Comparison of ENCODE assay signal across 11 mouse cellular contexts in the genomic region with DNA sequence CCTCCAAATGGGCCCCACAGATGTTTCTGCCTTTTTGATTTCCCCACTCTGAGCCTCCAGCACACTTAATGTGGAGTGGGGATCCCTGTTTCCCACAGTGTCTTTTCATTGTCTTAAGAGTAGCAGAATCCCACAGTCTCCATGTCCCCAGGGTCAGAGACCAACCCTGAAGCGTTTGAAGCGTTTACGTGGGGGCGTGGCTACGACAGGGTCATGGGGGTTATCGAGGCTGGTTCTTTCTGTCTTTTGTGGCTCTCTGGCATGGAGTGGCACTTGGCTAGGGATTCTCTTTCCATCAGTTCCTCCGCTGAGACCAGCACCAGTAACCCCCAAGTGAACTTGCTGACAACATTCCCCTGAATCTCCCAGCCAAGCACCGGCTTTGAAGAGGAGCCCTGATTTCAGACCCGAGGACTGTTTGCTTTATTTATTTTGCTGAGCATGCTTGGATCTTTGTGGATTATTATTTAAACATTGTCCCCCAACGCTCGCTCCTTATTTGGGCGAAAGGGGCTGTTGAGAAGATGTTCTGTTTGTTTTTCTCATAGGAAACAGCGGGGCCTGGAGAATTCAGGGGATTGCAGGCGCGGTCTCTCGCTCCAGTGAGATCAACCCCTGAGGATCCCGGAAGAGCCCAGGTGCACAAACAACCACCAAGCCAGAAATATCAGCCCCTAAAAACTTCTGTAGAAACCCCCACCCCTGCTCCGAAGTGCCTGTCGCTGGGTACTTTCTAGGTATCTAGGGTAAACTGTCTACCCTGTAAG. TPM values are rescaled to one million over a fixed set of nuclear protein-coding genes. Genes with fewer than 3 reads are reported as not detected.
DNase-seq lines count a peak whose midpoint lies in the region; ATAC-seq and TF ChIP-seq lines count a peak whose summit lies in the region.
"Had no signal": no experiment of that assay in that cellular context is flagged by ENCODE, and none has a peak within 500 bp of the region (broad histone marks: within the 10 kb centered on the region; RNA-seq: fewer than 3 reads in every experiment).

No protein-coding gene starts in this region.

- H3K9me3 ChIP-seq in heart, embryonic 11.5 days (replicated peaks; ENCODE audit: control insufficient read depth, low read length), result no peaks in the 10 kb centered on the region
- no peaks in the 10 kb centered on the region for H3K9me3 ChIP-seq in intestine, embryonic 14.5 days (ENCODE audit: control insufficient read depth, low read length)
- no peaks in the 10 kb centered on the region for H3K9me3 ChIP-seq in neural tube, embryonic 13.5 days
- H3K9me3 ChIP-seq: limb, embryonic 12.5 days had no signal

- H3K79me2 ChIP-seq in liver, adult 2 months (ENCODE audit: control insufficient read depth, insufficient read depth, low read length), result no peaks in the 10 kb centered on the region

- peak overlapping the region; percentile 29 for H3K4me2 ChIP-seq in heart, embryonic 11.5 days
- H3K4me2 ChIP-seq in intestine, embryonic 14.5 days (ENCODE audit: low read length), result peak overlapping the region; percentile 37
- no peak overlapping the region for H3K4me2 ChIP-seq in neural tube, embryonic 13.5 days
- H3K4me2 ChIP-seq: limb, embryonic 12.5 days had no signal

- no peak for TF ChIP-seq POLR2A in liver, adult 2 months (IDR thresholded peaks at IDR 0.05; ENCODE audit: extremely low read depth, insufficient read depth, low read length)

- H3K9ac ChIP-seq in heart, embryonic 11.5 days (ENCODE audit: low read depth, low read length), result peak overlapping the region; percentile 52; the same call in 1 of the 2 replicates
- no peak overlapping the region for H3K9ac ChIP-seq in liver, adult 2 months (ENCODE audit: low read depth, low read length)
- 0 out of 2 replicates have a peak overlapping the region, but pooled peaks have one; percentile 16 for H3K9ac ChIP-seq in intestine, embryonic 14.5 days (ENCODE audit: low read length)
- H3K9ac ChIP-seq in neural tube, embryonic 13.5 days, result no peak overlapping the region
- H3K9ac ChIP-seq: limb, embryonic 12.5 days had no signal

- intact Hi-C loops in heart, postnatal 14 days (cut with DNase I), result no loop called here

- peaks cover 21% of the 10 kb centered on the region for H3K4me1 ChIP-seq in heart, embryonic 11.5 days (ENCODE audit: control insufficient read depth, insufficient read depth, low read length)
- no peaks in the 10 kb centered on the region for H3K4me1 ChIP-seq in liver, adult 2 months (ENCODE audit: control insufficient read depth, insufficient read depth, low read length)
- peaks cover 17% of the 10 kb centered on the region for H3K4me1 ChIP-seq in intestine, embryonic 14.5 days (replicated peaks; ENCODE audit: control insufficient read depth, insufficient read depth, low read length)
- H3K4me1 ChIP-seq in neural tube, embryonic 13.5 days (replicated peaks), result peaks cover 19% of the 10 kb centered on the region

- 28% methylated on average over 19 of the region's 19 CpGs for WGBS in heart, embryonic 11.5 days (ENCODE audit: insufficient replicate concordance)
- WGBS in liver, adult 2 months, result 23% methylated on average over 19 of the region's 19 CpGs
- 13% methylated on average over 19 of the region's 19 CpGs for WGBS in intestine, embryonic 14.5 days
- WGBS in neural tube, embryonic 13.5 days, result 30% methylated on average over 19 of the region's 19 CpGs

- no peak for DNase-seq in heart, postnatal 14 days
- DNase-seq in liver, adult 2 months (ENCODE audit: extremely low read depth, low read depth, low spot score), result peak; percentile 10
- no peak for DNase-seq in liver
- DNase-seq in intestine, embryonic 14.5 days (ENCODE audit: low spot score), result peak; percentile 63
- no peak for DNase-seq in right cerebral cortex, postnatal 14 days
- DNase-seq: cerebellum, postnatal 10 days had no signal

- no peak for TF ChIP-seq CTCF in liver, adult 2 months (IDR thresholded peaks at IDR 0.05; ENCODE audit: low read depth, low read length)

- H3K27ac ChIP-seq in heart, embryonic 11.5 days (ENCODE audit: low read depth, low read length), result 0 out of 2 replicates have a peak overlapping the region, but pooled peaks have one; percentile 10
- no peak overlapping the region for H3K27ac ChIP-seq in liver, adult 2 months (replicated peaks; ENCODE audit: insufficient read depth, low read depth, low read length)
- peak overlapping the region; percentile 84 for H3K27ac ChIP-seq in intestine, embryonic 14.5 days (ENCODE audit: low read depth)
- 0 out of 2 replicates have a peak overlapping the region, but pooled peaks have one; percentile 47 for H3K27ac ChIP-seq in neural tube, embryonic 13.5 days (replicated peaks)
- H3K27ac ChIP-seq: limb, embryonic 12.5 days had no signal

- no peak for ATAC-seq in heart, embryonic 11.5 days (replicated peaks; ENCODE audit: insufficient number of reproducible peaks, low FRiP score, low TSS enrichment)
- peak; percentile 29; the same call in 1 of the 2 replicates for ATAC-seq in intestine, embryonic 14.5 days (replicated peaks; ENCODE audit: low FRiP score, low TSS enrichment, low read depth)
- no peak for ATAC-seq in neural tube, embryonic 13.5 days (ENCODE audit: low read depth)
- ATAC-seq in erythroid progenitor cell, adult 5-6 weeks (replicated peaks; ENCODE audit: low FRiP score, poor library complexity, severe bottlenecking), result no peak

- H3K27me3 ChIP-seq in heart, embryonic 11.5 days (ENCODE audit: control insufficient read depth, insufficient read depth, low read length), result peaks cover 3% of the 10 kb centered on the region
- peaks cover 13% of the 10 kb centered on the region for H3K27me3 ChIP-seq in liver, adult 2 months (ENCODE audit: control insufficient read depth, insufficient read depth, low read length)
- H3K27me3 ChIP-seq in intestine, embryonic 14.5 days (replicated peaks; ENCODE audit: control insufficient read depth, insufficient read depth, low read length), result 0 out of 2 replicates have a peak, but pooled peaks cover 2% of the 10 kb centered on the region
- peaks cover 9% of the 10 kb centered on the region; the same call in 1 of the 2 replicates for H3K27me3 ChIP-seq in neural tube, embryonic 13.5 days

- no peaks in the 10 kb centered on the region for H3K36me3 ChIP-seq in heart, embryonic 11.5 days (ENCODE audit: control insufficient read depth, insufficient read depth, low read length)
- H3K36me3 ChIP-seq in liver, adult 2 months (ENCODE audit: control insufficient read depth, insufficient read depth, low read length), result no peaks in the 10 kb centered on the region
- no peaks in the 10 kb centered on the region for H3K36me3 ChIP-seq in intestine, embryonic 14.5 days (ENCODE audit: control insufficient read depth, insufficient read depth, low read length)
- no peaks in the 10 kb centered on the region for H3K36me3 ChIP-seq in neural tube, embryonic 13.5 days
- H3K36me3 ChIP-seq: limb, embryonic 12.5 days had no signal

- no peak overlapping the region for H3K4me3 ChIP-seq in heart, embryonic 11.5 days (ENCODE audit: low read depth, low read length)
- no peak overlapping the region for H3K4me3 ChIP-seq in liver, adult 2 months (ENCODE audit: insufficient read depth, low read depth, low read length)
- 0 out of 2 replicates have a peak overlapping the region, but pooled peaks have one; percentile 2 for H3K4me3 ChIP-seq in intestine, embryonic 14.5 days (ENCODE audit: low read depth, low read length)
- H3K4me3 ChIP-seq in neural tube, embryonic 13.5 days, result no peak overlapping the region
- H3K4me3 ChIP-seq: limb, embryonic 12.5 days had no signal

RNA-seq across cellular contexts. Expression of a gene that starts 4.9 kb away (rescaled TPM):
- not detected in 2 replicates for polyA plus RNA-seq in heart, embryonic 11.5 days (2014; fragmentation: Nextera tagmentation; extraction: Ambion mirVana)
- not detected for total RNA-seq in heart, postnatal 14 days (2021)
- total RNA-seq in liver, adult 2 months (2014; rRNA removed), result not detected in 2 replicates
- not detected in 2 replicates for polyA plus RNA-seq in liver, adult 2 months (2012; rRNA removed)
- polyA plus RNA-seq in intestine, embryonic 14.5 days (2014; fragmentation: Nextera tagmentation; extraction: Ambion mirVana), result 1.2 and 2.1 TPM in 2 replicates
- polyA plus RNA-seq in neural tube, embryonic 13.5 days (2015; fragmentation: Nextera tagmentation; extraction: Ambion mirVana), result 0.59 and 0.65 TPM in 2 replicates
- total RNA-seq in erythroid progenitor cell, adult 5-6 weeks (2015; ENCODE audit: low replicate concordance), result not detected in 2 replicates
- total RNA-seq in erythroid progenitor cell, adult 5-6 weeks (2017; ENCODE audit: low replicate concordance), result not detected in 2 replicates
- total RNA-seq: gastrocnemius, postnatal 4 days had no signal
- polyA plus RNA-seq: limb, embryonic 12.5 days had no signal

RNA-seq across cellular contexts. Expression of a gene that starts 16.7 kb away (rescaled TPM):
- polyA plus RNA-seq in heart, embryonic 11.5 days (2014; fragmentation: Nextera tagmentation; extraction: Ambion mirVana), result 16.2 and 20.1 TPM in 2 replicates
- 1 to 10 TPM; 7.9 TPM for total RNA-seq in heart, postnatal 14 days (2021)
- total RNA-seq in liver, adult 2 months (2014; rRNA removed), result 2.6 and 3.0 TPM in 2 replicates
- 0.98 and 1.3 TPM in 2 replicates for polyA plus RNA-seq in liver, adult 2 months (2012; rRNA removed)
- polyA plus RNA-seq in intestine, embryonic 14.5 days (2014; fragmentation: Nextera tagmentation; extraction: Ambion mirVana), result 32.6 and 35.1 TPM in 2 replicates
- polyA plus RNA-seq in neural tube, embryonic 13.5 days (2015; fragmentation: Nextera tagmentation; extraction: Ambion mirVana), result 25.6 and 28.2 TPM in 2 replicates
- total RNA-seq in erythroid progenitor cell, adult 5-6 weeks (2015; ENCODE audit: low replicate concordance), result 2.2 and 3.8 TPM in 2 replicates
- 1.8 and 22.4 TPM in 2 replicates for total RNA-seq in erythroid progenitor cell, adult 5-6 weeks (2017; ENCODE audit: low replicate concordance)

RNA-seq across cellular contexts. Expression of a gene that starts 23.7 kb away (rescaled TPM):
- polyA plus RNA-seq in heart, embryonic 11.5 days (2014; fragmentation: Nextera tagmentation; extraction: Ambion mirVana), result 4.6 and 8.1 TPM in 2 replicates
- 10 to 100 TPM; 20.6 to 21.9 TPM for total RNA-seq in heart, postnatal 14 days (2021)
- total RNA-seq in liver, adult 2 months (2014; rRNA removed), result 9.8 and 11.3 TPM in 2 replicates
- 9.0 and 11.2 TPM in 2 replicates for polyA plus RNA-seq in liver, adult 2 months (2012; rRNA removed)
- 8.8 and 9.7 TPM in 2 replicates for polyA plus RNA-seq in intestine, embryonic 14.5 days (2014; fragmentation: Nextera tagmentation; extraction: Ambion mirVana)
- 17.4 and 18.8 TPM in 2 replicates for polyA plus RNA-seq in neural tube, embryonic 13.5 days (2015; fragmentation: Nextera tagmentation; extraction: Ambion mirVana)
- 5.0 and 5.4 TPM in 2 replicates for total RNA-seq in erythroid progenitor cell, adult 5-6 weeks (2015; ENCODE audit: low replicate concordance)
- total RNA-seq in erythroid progenitor cell, adult 5-6 weeks (2017; ENCODE audit: low replicate concordance), result 3.2 and 8.9 TPM in 2 replicates

Comparison
In these comparisons a context has a peak if more than half of its experiments do, and no peak if none do; other contexts are left out.
1. DNase-seq: peak in liver, adult 2 months (single experiment) and intestine, embryonic 14.5 days (single experiment); none in heart, postnatal 14 days (0 of 2), liver (single experiment) and right cerebral cortex, postnatal 14 days (single experiment).
2. H3K9ac ChIP-seq: peak in heart, embryonic 11.5 days (single experiment) and intestine, embryonic 14.5 days (single experiment); none in liver, adult 2 months (single experiment) and neural tube, embryonic 13.5 days (single experiment).